Mouse (Mus musculus): ENCODE data around the gene Spock2. TPM values are rescaled to one million over a fixed set of nuclear protein-coding genes. Genes with fewer than 3 reads are reported as not detected.

The Spock2 gene
- polyA plus RNA-seq, 1 experiment, result 19.8 TPM

DNA sequence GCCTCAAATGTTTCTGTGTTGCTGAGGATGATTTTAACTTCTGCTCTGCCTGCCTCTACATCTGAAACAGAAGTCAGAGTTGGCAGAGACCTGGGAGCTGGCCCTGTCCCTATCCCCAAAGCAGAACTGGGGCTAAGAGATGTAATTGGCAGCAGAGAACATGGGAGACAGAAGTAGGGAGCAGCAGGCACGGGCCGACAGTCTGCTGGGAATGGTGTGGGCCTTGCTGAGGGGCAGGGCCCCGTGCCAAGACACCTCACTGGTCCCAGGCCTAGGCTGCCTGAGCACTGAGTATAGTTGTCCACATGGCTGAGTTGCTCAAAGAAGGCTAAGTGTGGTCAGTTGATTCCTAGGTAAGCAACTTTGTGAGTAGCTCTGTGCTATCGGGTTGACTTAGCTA is 22.0 kb upstream of the Spock2 start:
- no peak for DNase-seq
- Histone ChIP-seq H3K27ac (ENCODE audit: control insufficient read depth, insufficient read depth, low read length) (no peak overlapping the region), H3K4me1 (replicated peaks; ENCODE audit: control insufficient read depth, insufficient read depth, low read length) (peaks cover 14% of the 10 kb centered on the region), H3K36me3 (ENCODE audit: control insufficient read depth, insufficient read depth, low read length) (no peaks in the 10 kb centered on the region), H3K4me3 (ENCODE audit: control insufficient read depth, insufficient read depth, low read length) (no peak overlapping the region), H3K27me3 (ENCODE audit: control insufficient read depth, insufficient read depth, low read length) (no peaks in the 10 kb centered on the region)
- TF ChIP-seq POLR2A (IDR thresholded peaks at IDR 0.05; ENCODE audit: control insufficient read depth, extremely low read depth, insufficient read depth, low read length, poor library complexity) (no peak), CTCF (IDR thresholded peaks at IDR 0.05; ENCODE audit: borderline replicate concordance, control insufficient read depth, extremely low read depth, insufficient read depth, low read length, poor library complexity) (no peak)
- 93% methylated on average over 4 of the region's 4 CpGs for WGBS

DNA sequence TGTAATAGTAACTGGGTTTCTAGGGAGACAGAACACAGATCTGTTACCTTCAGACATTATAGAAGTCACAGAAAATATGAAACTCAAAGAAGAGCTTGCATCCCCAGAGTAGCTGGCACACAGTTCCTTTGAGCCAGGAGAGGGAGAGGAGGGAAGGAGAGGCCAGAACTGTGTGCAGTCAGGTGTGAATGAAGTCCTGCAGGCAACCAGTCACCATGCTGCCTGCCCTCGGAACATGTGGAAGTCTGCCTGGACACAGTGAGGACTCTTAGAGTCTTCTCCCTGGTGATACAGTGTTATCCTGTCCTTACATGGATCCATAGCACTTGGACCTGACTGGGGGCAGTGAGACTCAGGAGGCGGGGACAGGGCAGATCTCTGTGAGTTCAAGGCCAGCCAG is 13.7 kb upstream of the Spock2 start:
- Histone ChIP-seq H3K36me3 (ENCODE audit: control insufficient read depth, insufficient read depth, low read length) (no peaks in the 10 kb centered on the region), H3K27ac (ENCODE audit: control insufficient read depth, insufficient read depth, low read length) (no peak overlapping the region), H3K27me3 (ENCODE audit: control insufficient read depth, insufficient read depth, low read length) (no peaks in the 10 kb centered on the region), H3K4me1 (replicated peaks; ENCODE audit: control insufficient read depth, insufficient read depth, low read length) (peaks cover 5% of the 10 kb centered on the region), H3K4me3 (ENCODE audit: control insufficient read depth, insufficient read depth, low read length) (no peak overlapping the region)
- TF ChIP-seq POLR2A (IDR thresholded peaks at IDR 0.05; ENCODE audit: control insufficient read depth, extremely low read depth, insufficient read depth, low read length, poor library complexity), result no peak
- TF ChIP-seq CTCF (IDR thresholded peaks at IDR 0.05; ENCODE audit: borderline replicate concordance, control insufficient read depth, extremely low read depth, insufficient read depth, low read length, poor library complexity), result no peak
- 98% methylated on average over 2 of the region's 2 CpGs for WGBS
- DNase-seq, result no peak

DNA sequence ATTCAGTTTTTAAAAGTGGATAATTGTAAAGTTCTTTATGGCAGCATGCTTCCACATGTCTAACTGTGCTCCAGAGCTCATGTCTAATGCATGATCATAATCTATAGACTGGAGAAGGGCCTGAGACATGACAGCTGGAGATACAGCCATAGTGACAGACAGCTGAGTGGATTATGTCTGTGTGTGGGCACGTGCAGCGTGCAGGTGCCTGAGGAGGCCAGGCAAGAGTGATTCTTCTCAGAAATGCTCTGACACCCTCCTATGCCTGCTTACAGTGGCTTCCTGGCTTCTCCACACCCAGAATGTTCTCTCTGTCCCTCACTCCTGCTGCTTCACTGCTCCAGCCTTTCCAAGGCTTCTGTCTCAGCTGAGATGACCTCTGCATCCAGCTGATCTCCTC is 12.3 kb upstream of the Spock2 start:
- H3K27ac ChIP-seq (ENCODE audit: control insufficient read depth, insufficient read depth, low read length), result no peak overlapping the region
- H3K27me3 ChIP-seq (ENCODE audit: control insufficient read depth, insufficient read depth, low read length), result no peaks in the 10 kb centered on the region
- no peaks in the 10 kb centered on the region for H3K36me3 ChIP-seq (ENCODE audit: control insufficient read depth, insufficient read depth, low read length)
- H3K4me3 ChIP-seq (ENCODE audit: control insufficient read depth, insufficient read depth, low read length), result no peak overlapping the region
- DNase-seq, result peak; percentile 26
- 71% methylated on average over 2 of the region's 2 CpGs for WGBS
- H3K4me1 ChIP-seq (replicated peaks; ENCODE audit: control insufficient read depth, insufficient read depth, low read length), result peaks cover 5% of the 10 kb centered on the region
- no peak for TF ChIP-seq POLR2A (IDR thresholded peaks at IDR 0.05; ENCODE audit: control insufficient read depth, extremely low read depth, insufficient read depth, low read length, poor library complexity)
- no peak for TF ChIP-seq CTCF (IDR thresholded peaks at IDR 0.05; ENCODE audit: borderline replicate concordance, control insufficient read depth, extremely low read depth, insufficient read depth, low read length, poor library complexity)

DNA sequence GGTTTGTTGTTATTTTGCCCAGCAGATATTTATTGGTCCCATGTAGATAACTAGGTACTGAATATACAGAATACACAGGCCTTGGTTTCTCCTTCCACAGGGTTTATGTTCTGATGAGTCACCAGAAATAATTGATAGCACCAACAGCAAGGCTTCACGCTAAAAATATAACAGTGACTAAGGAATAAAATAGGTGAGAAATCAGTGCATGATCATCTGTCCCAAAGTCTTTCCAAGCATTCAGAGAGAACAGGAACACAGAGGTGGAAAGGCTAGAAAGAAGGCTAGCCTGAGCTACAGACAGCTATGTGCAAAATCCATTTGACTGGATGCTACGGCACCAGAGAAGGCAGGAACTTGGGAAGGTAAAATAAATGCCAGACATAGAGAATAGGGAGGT is 10.5 kb upstream of the Spock2 start:
- TF ChIP-seq CTCF (IDR thresholded peaks at IDR 0.05; ENCODE audit: borderline replicate concordance, control insufficient read depth, extremely low read depth, insufficient read depth, low read length, poor library complexity) (no peak), POLR2A (IDR thresholded peaks at IDR 0.05; ENCODE audit: control insufficient read depth, extremely low read depth, insufficient read depth, low read length, poor library complexity) (no peak)
- Histone ChIP-seq H3K36me3 (ENCODE audit: control insufficient read depth, insufficient read depth, low read length) (no peaks in the 10 kb centered on the region), H3K4me1 (replicated peaks; ENCODE audit: control insufficient read depth, insufficient read depth, low read length) (peaks cover 5% of the 10 kb centered on the region), H3K27ac (ENCODE audit: control insufficient read depth, insufficient read depth, low read length) (no peak overlapping the region), H3K4me3 (ENCODE audit: control insufficient read depth, insufficient read depth, low read length) (no peak overlapping the region), H3K27me3 (ENCODE audit: control insufficient read depth, insufficient read depth, low read length) (no peaks in the 10 kb centered on the region)
- 98% methylated on average over 2 of the region's 2 CpGs for WGBS
- DNase-seq, result no peak

DNA sequence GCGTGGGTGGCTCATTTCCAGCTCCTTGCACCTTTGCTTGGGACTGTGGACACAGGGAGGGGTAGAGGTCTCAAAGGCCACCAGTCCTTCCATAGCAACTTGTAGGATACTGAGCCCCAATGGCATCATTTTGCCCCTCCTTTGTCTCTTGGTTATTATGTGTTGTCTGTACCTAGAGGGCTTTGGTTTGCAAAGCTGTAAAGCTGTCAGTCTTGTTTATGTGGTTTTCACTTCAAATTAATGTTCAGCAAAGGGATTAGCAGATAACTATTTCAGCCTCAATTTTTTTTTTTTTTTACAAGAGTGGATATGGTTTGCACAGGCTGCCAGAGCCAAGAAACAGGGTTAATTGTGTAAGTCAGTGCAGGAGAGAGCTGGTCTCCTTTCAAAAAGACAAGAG is 9.7 kb upstream of the Spock2 start:
- 90% methylated on average over 1 of the region's 1 CpGs for WGBS
- H3K27ac ChIP-seq (ENCODE audit: control insufficient read depth, insufficient read depth, low read length), result no peak overlapping the region
- TF ChIP-seq CTCF (IDR thresholded peaks at IDR 0.05; ENCODE audit: borderline replicate concordance, control insufficient read depth, extremely low read depth, insufficient read depth, low read length, poor library complexity), result no peak
- no peak for TF ChIP-seq POLR2A (IDR thresholded peaks at IDR 0.05; ENCODE audit: control insufficient read depth, extremely low read depth, insufficient read depth, low read length, poor library complexity)
- no peaks in the 10 kb centered on the region for H3K36me3 ChIP-seq (ENCODE audit: control insufficient read depth, insufficient read depth, low read length)
- no peaks in the 10 kb centered on the region for H3K27me3 ChIP-seq (ENCODE audit: control insufficient read depth, insufficient read depth, low read length)
- H3K4me3 ChIP-seq (ENCODE audit: control insufficient read depth, insufficient read depth, low read length), result no peak overlapping the region
- peaks cover 1% of the 10 kb centered on the region for H3K4me1 ChIP-seq (replicated peaks; ENCODE audit: control insufficient read depth, insufficient read depth, low read length)
- DNase-seq, result no peak

DNA sequence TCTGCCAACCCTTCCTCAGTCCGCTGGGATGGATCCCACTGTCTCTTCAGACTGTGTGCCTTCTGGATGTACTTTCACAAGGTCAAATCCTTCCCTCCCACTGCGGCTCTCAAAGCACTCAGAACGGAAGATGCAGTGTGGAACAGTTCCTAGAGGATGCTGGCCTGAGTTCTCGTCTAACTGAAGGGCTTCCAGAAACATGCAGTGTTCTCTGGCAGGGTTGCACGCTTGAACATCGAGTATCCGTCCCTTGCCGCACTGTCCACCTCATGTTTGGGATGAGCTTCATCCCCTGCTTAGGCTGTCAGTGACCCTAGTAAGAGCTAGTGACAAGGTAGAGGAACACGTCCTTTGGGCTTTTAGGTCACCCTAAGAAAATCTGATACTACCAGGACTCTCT is 8.9 kb upstream of the Spock2 start:
- Histone ChIP-seq H3K36me3 (ENCODE audit: control insufficient read depth, insufficient read depth, low read length) (no peaks in the 10 kb centered on the region), H3K4me1 (replicated peaks; ENCODE audit: control insufficient read depth, insufficient read depth, low read length) (no peaks in the 10 kb centered on the region), H3K4me3 (ENCODE audit: control insufficient read depth, insufficient read depth, low read length) (no peak overlapping the region), H3K27ac (ENCODE audit: control insufficient read depth, insufficient read depth, low read length) (no peak overlapping the region), H3K27me3 (ENCODE audit: control insufficient read depth, insufficient read depth, low read length) (no peaks in the 10 kb centered on the region)
- no peak for DNase-seq
- TF ChIP-seq POLR2A (IDR thresholded peaks at IDR 0.05; ENCODE audit: control insufficient read depth, extremely low read depth, insufficient read depth, low read length, poor library complexity) (no peak), CTCF (IDR thresholded peaks at IDR 0.05; ENCODE audit: borderline replicate concordance, control insufficient read depth, extremely low read depth, insufficient read depth, low read length, poor library complexity) (no peak)
- WGBS, result 97% methylated on average over 9 of the region's 9 CpGs

DNA sequence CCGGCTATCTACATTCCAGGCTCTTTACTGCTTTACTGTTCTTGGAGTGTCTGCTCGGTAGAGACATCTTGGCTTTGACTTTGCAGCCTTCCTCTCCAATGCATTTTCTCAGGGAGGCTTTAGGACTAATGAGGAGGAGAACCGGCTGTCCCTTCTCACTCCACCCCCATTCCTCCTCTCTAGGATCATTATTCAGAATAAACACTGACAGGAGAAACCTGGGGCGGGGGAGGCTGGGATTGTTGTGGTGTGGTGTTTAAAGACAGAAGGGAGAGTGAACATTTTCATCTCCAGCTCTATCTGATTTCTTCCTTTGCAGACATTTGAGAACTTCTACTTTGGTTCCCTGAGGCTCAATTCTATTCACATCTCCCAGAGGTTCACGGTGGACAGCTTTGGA is 8.2 kb upstream of the Spock2 start:
- no peaks in the 10 kb centered on the region for H3K4me1 ChIP-seq (replicated peaks; ENCODE audit: control insufficient read depth, insufficient read depth, low read length)
- H3K27me3 ChIP-seq (ENCODE audit: control insufficient read depth, insufficient read depth, low read length), result no peaks in the 10 kb centered on the region
- H3K4me3 ChIP-seq (ENCODE audit: control insufficient read depth, insufficient read depth, low read length), result no peak overlapping the region
- WGBS, result 97% methylated on average over 5 of the region's 5 CpGs
- TF ChIP-seq POLR2A (IDR thresholded peaks at IDR 0.05; ENCODE audit: control insufficient read depth, extremely low read depth, insufficient read depth, low read length, poor library complexity) (no peak), CTCF (IDR thresholded peaks at IDR 0.05; ENCODE audit: borderline replicate concordance, control insufficient read depth, extremely low read depth, insufficient read depth, low read length, poor library complexity) (no peak)
- H3K27ac ChIP-seq (ENCODE audit: control insufficient read depth, insufficient read depth, low read length), result no peak overlapping the region
- no peak for DNase-seq
- H3K36me3 ChIP-seq (ENCODE audit: control insufficient read depth, insufficient read depth, low read length), result no peaks in the 10 kb centered on the region
